Mouse (Mus musculus) hindbrain, postnatal 0 days (tissue): ENCODE results near the gene Polr3gl. TPM values are rescaled to one million over a fixed set of nuclear protein-coding genes. Genes with fewer than 3 reads are reported as not detected.

Experiments used
- ATAC-seq: fragments of 200-750 bp; cut with Nextera tagmentation; 2 replicates; pipeline ENCODE4 v1.8.0; 2017; ENCODE audit warnings: mild to moderate bottlenecking, moderate TSS enrichment, moderate library complexity
- DNase-seq: peaks from one replicate; pipeline ENCODE4 v3.0.0-alpha.2; 2015; ENCODE audit warnings: low spot score
- H3K27ac ChIP-seq: fragments of 300-500 bp; sonication (generic); 2 replicates; pipeline ENCODE4 v1.5.1; 2014; ENCODE audit warnings: mild to moderate bottlenecking
- H3K27me3 ChIP-seq: fragments of 300-500 bp; sonication (generic); 2 replicates; pipeline ENCODE4 v1.6.1; 2014; ENCODE audit warnings: low read length, mixed read lengths; ENCODE audit not compliant: insufficient read depth
- H3K36me3 ChIP-seq: fragments of 300-500 bp; sonication (generic); 2 replicates; pipeline ENCODE4 v1.6.1; 2014; ENCODE audit warnings: low read length, mixed read lengths; ENCODE audit not compliant: insufficient read depth
- H3K4me1 ChIP-seq: fragments of 300-500 bp; sonication (generic); 2 replicates; pipeline ENCODE4 v1.6.1; 2014; ENCODE audit warnings: antibody characterized with exemption, low read length, mixed read lengths; ENCODE audit not compliant: insufficient read depth
- H3K4me2 ChIP-seq: fragments of 300-500 bp; sonication (generic); 2 replicates; pipeline ENCODE4 v1.6.1; 2014; ENCODE audit warnings: low read depth, mild to moderate bottlenecking, low read length, moderate library complexity, mixed read lengths
- H3K4me3 ChIP-seq: fragments of 300-500 bp; sonication (generic); 2 replicates; pipeline ENCODE4 v1.5.1; 2014; ENCODE audit warnings: low read length
- H3K9ac ChIP-seq: fragments of 300-500 bp; sonication (generic); replicated peaks from 2 replicates; pipeline ENCODE4 v1.6.1; 2014; ENCODE audit warnings: mild to moderate bottlenecking, low read length, moderate library complexity, mixed read lengths
- H3K9me3 ChIP-seq: fragments of 300-500 bp; sonication (generic); 2 replicates; pipeline ENCODE4 v1.6.1; 2016; ENCODE audit warnings: low read length, mixed read lengths
- CTCF ChIP-seq: IDR thresholded peaks from 2 replicates; pipeline ENCODE4 v1.5.1; 2016; ENCODE audit warnings: antibody characterized with exemption, control low read depth, low read depth
- WGBS: fragments of 180-500 bp; shearing (Covaris S2); extraction: QIAGEN DNeasy Blood & Tissue Kit; methylation state at CpG from one replicate; pipeline ENCODE4 v1.1.7; 2014; 5-methylcytosine and 5-hydroxymethylcytosine counted together
- polyA plus RNA-seq: library from polyadenylated mRNA; unstranded; fragments of >200 nt; fragmentation: Nextera tagmentation; extraction: Ambion mirVana; gene quantifications from 2 replicates; pipeline ENCODE4 v1.2.1, GENCODE M21; 2015
- total RNA-seq: library from RNA; depleted of rRNA; stranded (reverse); fragments of >200 nt; gene quantifications from 2 replicates; pipeline ENCODE4 v1.2.3, GENCODE M21; 2014

Polr3gl gene
- total and polyA plus RNA-seq, 2 experiments from 2014 or later = 11.2 to 32.9 TPM

GRCm38 (mm10) chr3:96563267-96563666, 30.7 kb downstream of the Polr3gl start:
- WGBS = 97% methylated on average over 8 of the region's 8 CpGs
- no peak for ATAC-seq

GRCm38 (mm10) chr3:96561946-96562681, 31.9 kb downstream of the Polr3gl start:
- ATAC-seq = no peak
- 48% methylated on average over 10 of the region's 10 CpGs for whole genome bisulfite sequencing
- H3K9me3 ChIP-seq = no peaks in the 10 kb centered on the region
- peaks cover 15% of the 10 kb centered on the region for H3K36me3 ChIP-seq
- no peaks in the 10 kb centered on the region for H3K27me3 ChIP-seq
- no peak for TF ChIP-seq CTCF
- no peak overlapping the region for H3K4me3 ChIP-seq
- H3K4me1 ChIP-seq = 0 out of 2 replicates have a peak, but pooled peaks cover 8% of the 10 kb centered on the region
- no peak overlapping the region for H3K27ac ChIP-seq
- DNase-seq = no peak
- no peak overlapping the region for H3K9ac ChIP-seq
- H3K4me2 ChIP-seq = peak overlapping the region; percentile 85; the same call in 1 of the 2 replicates

More at GRCm38 (mm10) chr3:96563267-96563666, 30.7 kb downstream of the Polr3gl start:
- H3K9me3 ChIP-seq = no peaks in the 10 kb centered on the region
- DNase-seq = no peak
- TF ChIP-seq CTCF = no peak
- H3K4me1 ChIP-seq = 0 out of 2 replicates have a peak, but pooled peaks cover 7% of the 10 kb centered on the region
- no peak overlapping the region; the same call in 1 of the 2 replicates for H3K27ac ChIP-seq
- H3K4me2 ChIP-seq = no peak overlapping the region
- no peak overlapping the region for H3K9ac ChIP-seq
- peaks cover 15% of the 10 kb centered on the region for H3K36me3 ChIP-seq
- H3K27me3 ChIP-seq = no peaks in the 10 kb centered on the region
- no peak overlapping the region for H3K4me3 ChIP-seq

GRCm38 (mm10) chr3:96560881-96561668, 32.9 kb downstream of the Polr3gl start:
- 76% methylated on average over 9 of the region's 9 CpGs for WGBS
- H3K36me3 ChIP-seq = peaks cover 15% of the 10 kb centered on the region
- peaks cover 13% of the 10 kb centered on the region; the same call in 1 of the 2 replicates for H3K4me1 ChIP-seq
- H3K27me3 ChIP-seq = no peaks in the 10 kb centered on the region
- no peak for ATAC-seq
- peak overlapping the region; percentile 85 for H3K4me2 ChIP-seq
- peak overlapping the region; percentile 73 for H3K4me3 ChIP-seq
- no peak for TF ChIP-seq CTCF
- DNase-seq = no peak
- no peak overlapping the region for H3K27ac ChIP-seq
- no peaks in the 10 kb centered on the region for H3K9me3 ChIP-seq
- H3K9ac ChIP-seq = 0 out of 2 replicates have a peak overlapping the region, but pooled peaks have one; percentile 1

- DNase-seq = no peak
- WGBS = 78% methylated on average over 23 of the region's 23 CpGs
- H3K4me1 ChIP-seq = peaks cover 17% of the 10 kb centered on the region
- H3K9me3 ChIP-seq = no peaks in the 10 kb centered on the region
- no peaks in the 10 kb centered on the region for H3K27me3 ChIP-seq
- H3K9ac ChIP-seq = peak overlapping the region; percentile 90; the same call in 1 of the 2 replicates
- peak overlapping the region; percentile 73 for H3K4me3 ChIP-seq
- H3K4me2 ChIP-seq = peak overlapping the region; percentile 85
- no peak for TF ChIP-seq CTCF
- no peak for ATAC-seq
- H3K27ac ChIP-seq = no peak overlapping the region
- H3K36me3 ChIP-seq = peaks cover 15% of the 10 kb centered on the region
Measured at GRCm38 (mm10) chr3:96559911-96560850, 33.8 kb downstream of the Polr3gl start.

GRCm38 (mm10) chr3:96559398-96559910, 34.5 kb downstream of the Polr3gl start:
- ATAC-seq = no peak
- peak overlapping the region; percentile 90; the same call in 1 of the 2 replicates for H3K9ac ChIP-seq
- TF ChIP-seq CTCF = no peak
- peaks cover 21% of the 10 kb centered on the region for H3K4me1 ChIP-seq
- H3K9me3 ChIP-seq = no peaks in the 10 kb centered on the region
- peaks cover 15% of the 10 kb centered on the region for H3K36me3 ChIP-seq
- peak overlapping the region; percentile 73 for H3K4me3 ChIP-seq
- no peaks in the 10 kb centered on the region for H3K27me3 ChIP-seq
- peak overlapping the region; percentile 85 for H3K4me2 ChIP-seq
- DNase-seq = no peak
- no peak overlapping the region; the same call in 1 of the 2 replicates for H3K27ac ChIP-seq
- 73% methylated on average over 12 of the region's 12 CpGs for WGBS

GRCm38 (mm10) chr3:96558668-96559196, 35.2 kb downstream of the Polr3gl start:
- H3K27me3 ChIP-seq = no peaks in the 10 kb centered on the region
- peaks cover 21% of the 10 kb centered on the region for H3K4me1 ChIP-seq
- ATAC-seq (no peak), DNase-seq (no peak)
- peak overlapping the region; percentile 85 for H3K4me2 ChIP-seq
- peak overlapping the region; percentile 87 for H3K27ac ChIP-seq
- H3K36me3 ChIP-seq = peaks cover 15% of the 10 kb centered on the region
- no peaks in the 10 kb centered on the region for H3K9me3 ChIP-seq
- H3K9ac ChIP-seq = peak overlapping the region; percentile 90
- 23% methylated on average over 10 of the region's 10 CpGs for WGBS
- no peak for TF ChIP-seq CTCF
- peak overlapping the region; percentile 73 for H3K4me3 ChIP-seq
